Mouse (Mus musculus): ENCODE data around the gene Dcaf8. TPM values are rescaled to one million over a fixed set of nuclear protein-coding genes. Genes with fewer than 3 reads are reported as not detected.
"Not testable (repeated sequence)": the region's sequence is repeated elsewhere in the genome, so short reads cannot be mapped to it uniquely, and the experiment has no call there.

The Dcaf8 gene
- total RNA-seq, 1 experiment from 2014 or later = 169 TPM

GRCm38 (mm10) chr1:172219451-172220406, 71.8 kb downstream of the Dcaf8 start, which contains the start of gene Casq1:
Gene Casq1 (minus strand): TSS chr1:172219868.
- no peak for DNase-seq

- peak; percentile 37 for DNase-seq
Observed at GRCm38 (mm10) chr1:172220414-172220813, 72.5 kb downstream of the Dcaf8 start.

GRCm38 (mm10) chr1:172221297-172222063, 73.6 kb downstream of the Dcaf8 start:
- no peak for DNase-seq

GRCm38 (mm10) chr1:172228209-172228608, 80.3 kb downstream of the Dcaf8 start:
- DNase-seq = peak; percentile 46

- DNase-seq = no peak
Observed at GRCm38 (mm10) chr1:172229215-172229614, 81.3 kb downstream of the Dcaf8 start.

GRCm38 (mm10) chr1:172240945-172241708, 93.2 kb downstream of the Dcaf8 start:
- DNase-seq = no peak

GRCm38 (mm10) chr1:172242401-172242800, 94.5 kb downstream of the Dcaf8 start:
- DNase-seq = no peak

- peak; percentile 22 for DNase-seq
Observed at GRCm38 (mm10) chr1:172243547-172244205, 95.8 kb downstream of the Dcaf8 start.

GRCm38 (mm10) chr1:172244645-172245044, 96.8 kb downstream of the Dcaf8 start:
- DNase-seq = not testable (repeated sequence)

Other genes with a start within 250 kb of the Dcaf8 start
- gene Slamf6, start 230.6 kb upstream of the Dcaf8 start, total RNA-seq (2021) = 0.15 TPM in 1 of 2 replicates, not detected in the other
- 2.8 and 7.4 TPM in 2 replicates for gene Vangl2, start 119.6 kb upstream of the Dcaf8 start, total RNA-seq (2021)
- not detected in 2 replicates for gene Nhlh1, start 90.5 kb upstream of the Dcaf8 start, total RNA-seq (2021)
- 184 and 190 TPM in 2 replicates for gene Copa, start 65.6 kb upstream of the Dcaf8 start, total RNA-seq (2021)
- 101 and 117 TPM in 2 replicates for gene Ncstn, start 65.3 kb upstream of the Dcaf8 start, total RNA-seq (2021)
- 106 and 158 TPM in 2 replicates for gene Pex19, start 21.3 kb upstream of the Dcaf8 start, total RNA-seq (2021)
- 48.3 and 52.1 TPM in 2 replicates for gene Pea15a, start 58.7 kb downstream of the Dcaf8 start, total RNA-seq (2021)
- gene Casq1, start 71.8 kb downstream of the Dcaf8 start, total RNA-seq (2021) = 1.00 TPM in 1 of 2 replicates, not detected in the other
- 0.88 and 2.3 TPM in 2 replicates for gene Atp1a4, start 110.3 kb downstream of the Dcaf8 start, total RNA-seq (2021)
- gene Igsf8, start 113.6 kb downstream of the Dcaf8 start, total RNA-seq (2021) = 33.7 and 48.7 TPM in 2 replicates
- gene Atp1a2, start 150.0 kb downstream of the Dcaf8 start, total RNA-seq (2021) = 110 and 122 TPM in 2 replicates
- 0.18 TPM in 1 of 2 replicates, not detected in the other for gene Kcnj9, start 181.2 kb downstream of the Dcaf8 start, total RNA-seq (2021)
- 0.39 and 0.48 TPM in 2 replicates for gene Kcnj10, start 193.1 kb downstream of the Dcaf8 start, total RNA-seq (2021)
- 11.8 and 13.1 TPM in 2 replicates for gene Pigm, start 228.5 kb downstream of the Dcaf8 start, total RNA-seq (2021)

All from adrenal gland, postnatal 25 days (tissue).